Comparison of ENCODE assay signal across 9 mouse cellular contexts in the genomic region with DNA sequence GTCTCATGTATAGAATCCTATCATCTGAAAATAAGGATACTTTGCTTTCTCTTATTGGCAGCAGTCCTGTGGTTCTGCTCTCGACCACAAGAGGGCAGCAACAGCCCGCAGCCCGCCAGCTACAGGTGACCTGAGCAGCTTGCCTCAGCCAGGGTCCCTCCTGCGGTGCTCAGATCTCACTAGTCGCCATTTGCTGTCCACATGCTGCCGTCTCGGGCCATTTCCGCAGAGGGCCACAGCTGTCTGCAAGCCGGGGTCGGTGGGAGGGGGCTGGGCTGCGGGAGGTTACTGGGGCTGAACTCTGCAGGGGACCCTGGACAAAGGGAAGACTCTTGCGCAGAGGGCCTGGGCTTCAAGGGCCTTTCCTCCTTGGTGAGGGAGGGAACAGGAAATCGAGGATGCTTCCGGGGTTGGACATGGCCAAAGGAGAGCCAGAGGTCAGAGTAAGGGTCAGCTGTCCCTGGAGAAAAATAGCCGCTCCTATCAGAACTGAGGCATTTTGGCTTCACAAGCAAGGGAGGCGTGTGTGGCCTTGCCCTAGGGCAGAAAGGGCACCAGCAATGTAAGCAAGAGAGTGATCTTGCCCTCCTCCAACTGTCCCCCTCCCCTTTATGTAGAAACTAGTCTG. TPM values are rescaled to one million over a fixed set of nuclear protein-coding genes. Genes with fewer than 3 reads are reported as not detected.
DNase-seq lines count a peak whose midpoint lies in the region; ATAC-seq and TF ChIP-seq lines count a peak whose summit lies in the region.
"Had no signal": no experiment of that assay in that cellular context is flagged by ENCODE, and none has a peak within 500 bp of the region (broad histone marks: within the 10 kb centered on the region; RNA-seq: fewer than 3 reads in every experiment).

No protein-coding gene starts in this region.

- no peaks in the 10 kb centered on the region for H3K27me3 ChIP-seq in ES-Bruce4 (ENCODE audit: control insufficient read depth, insufficient read depth, low read length, poor library complexity, severe bottlenecking)
- no peaks in the 10 kb centered on the region for H3K27me3 ChIP-seq in forebrain, embryonic 12.5 days

- intact Hi-C loops in heart, postnatal 10 days (cut with DNase I) = loop anchor here (1.0 to 10.0 kb wide), 5 partner anchors 63 to 286 kb away; partner anchors contain the start of genes Atp6v1e1 and Cecr2

- peak; percentile 98 for TF ChIP-seq CTCF in ES-Bruce4 (IDR thresholded peaks at IDR 0.05; ENCODE audit: low read depth, low read length)

- H3K9ac ChIP-seq in ES-Bruce4 (ENCODE audit: low read depth, poor library complexity, severe bottlenecking) = peak overlapping the region; percentile 61
- peak overlapping the region; percentile 58 for H3K9ac ChIP-seq in forebrain, embryonic 12.5 days

- no peak for TF ChIP-seq POLR2A in ES-Bruce4 (IDR thresholded peaks at IDR 0.05; ENCODE audit: insufficient read depth, low read length)

- no peaks in the 10 kb centered on the region for H3K9me3 ChIP-seq in ES-Bruce4 (replicated peaks; ENCODE audit: control insufficient read depth, insufficient read depth, low read length, poor library complexity, severe bottlenecking)
- no peaks in the 10 kb centered on the region for H3K9me3 ChIP-seq in forebrain, embryonic 12.5 days

- peak; percentile 93 for ATAC-seq in forebrain, embryonic 12.5 days (ENCODE audit: low FRiP score)
- peak; percentile 91 for ATAC-seq in neutrophil, adult 5-6 weeks (ENCODE audit: extremely low read depth, insufficient number of reproducible peaks, low FRiP score, poor library complexity, severe bottlenecking)

- peak overlapping the region; percentile 64 for H3K4me2 ChIP-seq in forebrain, embryonic 12.5 days

- 0 out of 2 replicates have a peak overlapping the region, but pooled peaks have one; percentile 2 for H3K27ac ChIP-seq in ES-Bruce4 (ENCODE audit: insufficient read depth, low read length)
- peak overlapping the region; percentile 42; the same call in 1 of the 2 replicates for H3K27ac ChIP-seq in forebrain, embryonic 12.5 days
- H3K27ac ChIP-seq: macrophage had no signal

- H3K4me3 ChIP-seq in ES-Bruce4 (ENCODE audit: low read depth, low read length) = peak overlapping the region; percentile 31
- H3K4me3 ChIP-seq in forebrain, embryonic 12.5 days (replicated peaks) = peak overlapping the region; percentile 33

- TF ChIP-seq EP300 in ES-Bruce4 (IDR thresholded peaks at IDR 0.05; ENCODE audit: insufficient read depth, low read depth, low read length) = 0 out of 2 replicates have a peak, but pooled peaks have one; percentile 36

- no peaks in the 10 kb centered on the region for H3K36me3 ChIP-seq in ES-Bruce4 (ENCODE audit: control insufficient read depth, insufficient read depth, low read length, poor library complexity, severe bottlenecking)
- H3K36me3 ChIP-seq in forebrain, embryonic 12.5 days (replicated peaks) = no peaks in the 10 kb centered on the region

- no peaks in the 10 kb centered on the region for H3K4me1 ChIP-seq in ES-Bruce4 (ENCODE audit: control insufficient read depth, insufficient read depth, low read length)
- peaks cover 9% of the 10 kb centered on the region for H3K4me1 ChIP-seq in forebrain, embryonic 12.5 days

- WGBS in forebrain, embryonic 12.5 days = 3% methylated on average over 16 of the region's 16 CpGs

- DNase-seq in c-Kit-positive CD71-positive TER-119-positive erythroid progenitor cells, embryonic 14.5 days (ENCODE audit: low spot score) = peak; percentile 75
- DNase-seq in heart, postnatal 10 days = peak; percentile 86 to 88
- DNase-seq in kidney, postnatal 4 days = peak; percentile 82 to 89
- peak; percentile 59 to 67 for DNase-seq in lung, adult 18-20 months
- DNase-seq in thymus, adult 18-20 months = peak; percentile 40 to 48

RNA-seq across cellular contexts. Expression of gene Hdhd5, which starts 8.1 kb away (rescaled TPM):
- 17.5 and 18.1 TPM in 2 replicates for polyA plus RNA-seq in ES-Bruce4 (2011; ENCODE audit: insufficient read depth, insufficient read length, low read depth, missing spikeins)
- 17.1 and 19.1 TPM in 2 replicates for polyA plus RNA-seq in forebrain, embryonic 12.5 days (2016; fragmentation: Nextera tagmentation; extraction: Ambion mirVana)
- 10 to 100 TPM; 21.2 to 21.4 TPM for total RNA-seq in heart, postnatal 10 days (2021)
- total RNA-seq in neutrophil, adult 5-6 weeks (2017) = 21.1 and 25.8 TPM in 2 replicates

RNA-seq across cellular contexts. Expression of gene Tmem121b, which starts 45.6 kb away (rescaled TPM):
- polyA plus RNA-seq in ES-Bruce4 (2011; ENCODE audit: insufficient read depth, insufficient read length, low read depth, missing spikeins) = not detected in 2 replicates
- 2.5 TPM in 2 replicates for polyA plus RNA-seq in forebrain, embryonic 12.5 days (2016; fragmentation: Nextera tagmentation; extraction: Ambion mirVana)
- under 1 TPM in 1 of 2 experiments, not detected in 1; 0.05 TPM for total RNA-seq in heart, postnatal 10 days (2021)
- not detected in 2 replicates for total RNA-seq in neutrophil, adult 5-6 weeks (2017)
- polyA plus RNA-seq: macrophage had no signal

Comparison
In these comparisons a context has a peak if more than half of its experiments do, and no peak if none do; other contexts are left out.
1. Peak in every context shown above with its lines: DNase-seq, ATAC-seq, H3K4me3 ChIP-seq and H3K27ac ChIP-seq.